Mouse (Mus musculus) thymus, adult 2 months (tissue): ENCODE results near the gene Eps8l3. TPM values are rescaled to one million over a fixed set of nuclear protein-coding genes. Genes with fewer than 3 reads are reported as not detected.

Experiments used
- DNase-seq: peaks from one replicate; pipeline ENCODE4 v3.0.0; 2021
- H3K27ac ChIP-seq: fragments of 200-500 bp; 2 replicates; pipeline ENCODE4 v1.5.1; 2012; ENCODE audit warnings: low read length, control low read depth; ENCODE audit not compliant: control insufficient read depth, insufficient read depth
- H3K27me3 ChIP-seq: fragments of 200-500 bp; 2 replicates; pipeline ENCODE4 v1.6.1; 2012; ENCODE audit warnings: mild to moderate bottlenecking, low read length, moderate library complexity, mixed read lengths; ENCODE audit not compliant: control insufficient read depth, insufficient read depth
- H3K36me3 ChIP-seq: fragments of 200-500 bp; 2 replicates; pipeline ENCODE4 v1.6.1; 2012; ENCODE audit warnings: mild to moderate bottlenecking, low read length, moderate library complexity; ENCODE audit not compliant: control insufficient read depth, insufficient read depth
- H3K4me1 ChIP-seq: fragments of 200-500 bp; replicated peaks from 2 replicates; pipeline ENCODE4 v1.6.1; 2012; ENCODE audit warnings: low read length; ENCODE audit not compliant: control insufficient read depth, insufficient read depth
- H3K4me3 ChIP-seq: fragments of 200-500 bp; 2 replicates; pipeline ENCODE4 v1.5.1; 2012; ENCODE audit warnings: mild to moderate bottlenecking, low read length, control low read depth, moderate library complexity; ENCODE audit not compliant: control insufficient read depth, insufficient read depth
- CTCF ChIP-seq: fragments of 200-500 bp; IDR thresholded peaks from 2 replicates; pipeline ENCODE4 v1.5.1; 2012; ENCODE audit warnings: mild to moderate bottlenecking, control low read depth, low read length, moderate library complexity, borderline replicate concordance; ENCODE audit not compliant: control insufficient read depth, poor library complexity, insufficient read depth; ENCODE audit errors: extremely low read depth
- POLR2A ChIP-seq: fragments of 200-500 bp; IDR thresholded peaks from 2 replicates; pipeline ENCODE4 v1.6.1; 2012; ENCODE audit warnings: mild to moderate bottlenecking, low read length, control low read depth, moderate library complexity; ENCODE audit not compliant: control insufficient read depth, poor library complexity, insufficient read depth; ENCODE audit errors: extremely low read depth
- WGBS: fragments of 180-500 bp; shearing (Covaris S2); methylation state at CpG from one replicate; pipeline ENCODE4 v1.1.7; 2018; 5-methylcytosine and 5-hydroxymethylcytosine counted together
- polyA plus RNA-seq: library from polyadenylated mRNA; depleted of rRNA; stranded (reverse); fragments of >200 nt; gene quantifications from 2 replicates; pipeline ENCODE4 v1.2.3, GENCODE M21; 2012

The Eps8l3 gene
- polyA plus RNA-seq, 1 experiment, result 0.34 TPM

DNA sequence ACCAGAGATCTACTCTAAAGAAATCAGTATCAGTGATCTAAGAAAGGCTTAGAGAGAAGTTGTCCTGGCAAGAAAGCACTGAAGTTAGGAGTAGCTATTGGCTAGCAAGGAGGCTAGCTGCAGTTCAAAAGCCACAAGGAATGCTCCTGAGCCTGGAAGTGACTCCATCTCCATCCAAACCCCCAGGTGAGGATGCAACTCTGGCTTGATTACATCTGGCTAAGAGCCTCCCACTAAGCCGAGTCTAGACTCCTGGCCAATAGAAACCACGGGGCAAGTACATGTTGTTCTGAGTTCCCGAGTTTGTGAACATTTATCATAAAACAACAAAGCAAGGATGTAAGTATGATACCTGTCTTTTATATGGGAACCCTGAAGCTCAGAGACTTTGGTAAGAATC lies 33.6 kb upstream of the Eps8l3 start:
- Histone ChIP-seq H3K36me3 (no peaks in the 10 kb centered on the region), H3K27me3 (no peaks in the 10 kb centered on the region; the same call in 1 of the 2 replicates), H3K4me1 (peaks cover 6% of the 10 kb centered on the region; the same call in 1 of the 2 replicates), H3K4me3 (no peak overlapping the region), H3K27ac (no peak overlapping the region)
- WGBS, result 87% methylated on average over 3 of the region's 3 CpGs
- DNase-seq, result no peak
- TF ChIP-seq CTCF (no peak), POLR2A (no peak)

DNA sequence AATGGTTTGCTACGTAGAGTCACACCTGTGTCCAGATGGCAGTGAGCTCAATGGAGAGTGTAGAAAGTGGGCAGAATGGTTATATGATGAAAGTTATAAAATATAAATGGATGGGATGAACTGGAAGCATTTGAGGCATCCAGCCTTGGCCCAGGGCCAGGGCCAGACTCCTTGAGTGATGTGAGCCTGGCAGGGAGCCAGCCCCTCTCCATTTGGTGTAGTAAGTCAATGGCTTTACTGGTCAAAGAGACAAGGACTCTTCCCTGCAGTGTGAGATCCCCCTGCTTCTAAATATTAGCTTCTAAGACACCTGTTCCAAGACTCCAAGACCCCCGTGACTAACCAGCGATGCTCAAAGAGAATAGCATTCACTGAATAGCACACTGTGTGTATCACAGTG lies 33.0 kb upstream of the Eps8l3 start:
- Histone ChIP-seq H3K27ac (no peak overlapping the region), H3K4me3 (no peak overlapping the region), H3K4me1 (peaks cover 6% of the 10 kb centered on the region; the same call in 1 of the 2 replicates), H3K27me3 (no peaks in the 10 kb centered on the region; the same call in 1 of the 2 replicates), H3K36me3 (no peaks in the 10 kb centered on the region)
- TF ChIP-seq POLR2A, result no peak
- no peak for TF ChIP-seq CTCF
- DNase-seq, result no peak
- WGBS, result 85% methylated on average over 3 of the region's 3 CpGs

DNA sequence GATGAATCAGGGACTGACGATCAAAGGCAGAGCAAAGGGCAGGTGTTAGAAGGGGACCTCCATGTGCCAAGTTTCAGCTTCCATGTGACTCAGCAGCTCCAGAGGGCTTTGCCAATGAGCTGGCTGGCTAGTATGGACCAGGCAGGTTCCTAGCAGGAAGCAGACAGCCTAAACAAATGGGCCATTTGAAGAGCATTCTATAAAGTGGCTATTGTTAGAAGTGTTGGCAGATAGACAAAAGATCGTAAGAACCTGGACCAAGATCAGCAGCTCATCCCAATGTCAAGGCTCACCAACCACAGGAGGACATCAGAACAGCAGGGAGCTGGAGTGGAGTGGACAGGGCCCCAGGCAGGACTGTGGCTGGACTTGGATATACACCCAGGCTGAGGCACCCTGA lies 32.5 kb upstream of the Eps8l3 start:
- no peak overlapping the region for H3K4me3 ChIP-seq
- H3K27ac ChIP-seq, result no peak overlapping the region
- no peaks in the 10 kb centered on the region; the same call in 1 of the 2 replicates for H3K27me3 ChIP-seq
- TF ChIP-seq POLR2A (no peak), CTCF (no peak)
- DNase-seq, result no peak
- no peaks in the 10 kb centered on the region for H3K36me3 ChIP-seq
- peaks cover 6% of the 10 kb centered on the region; the same call in 1 of the 2 replicates for H3K4me1 ChIP-seq
- 86% methylated on average over 2 of the region's 2 CpGs for WGBS

- Histone ChIP-seq H3K27ac (no peak overlapping the region), H3K4me1 (peaks cover 6% of the 10 kb centered on the region; the same call in 1 of the 2 replicates), H3K4me3 (no peak overlapping the region), H3K36me3 (no peaks in the 10 kb centered on the region), H3K27me3 (no peaks in the 10 kb centered on the region; the same call in 1 of the 2 replicates)
- DNase-seq, result no peak
- TF ChIP-seq CTCF, result no peak
- no peak for TF ChIP-seq POLR2A
- WGBS, result 5% methylated on average over 1 of the region's 1 CpGs
These were observed 30.9 kb upstream of the Eps8l3 start for GRCm38 (mm10) chr3:107846175-107846574.

- TF ChIP-seq POLR2A (no peak), CTCF (no peak)
These were observed 30.2 kb upstream of the Eps8l3 start for GRCm38 (mm10) chr3:107846835-107847234.

DNA sequence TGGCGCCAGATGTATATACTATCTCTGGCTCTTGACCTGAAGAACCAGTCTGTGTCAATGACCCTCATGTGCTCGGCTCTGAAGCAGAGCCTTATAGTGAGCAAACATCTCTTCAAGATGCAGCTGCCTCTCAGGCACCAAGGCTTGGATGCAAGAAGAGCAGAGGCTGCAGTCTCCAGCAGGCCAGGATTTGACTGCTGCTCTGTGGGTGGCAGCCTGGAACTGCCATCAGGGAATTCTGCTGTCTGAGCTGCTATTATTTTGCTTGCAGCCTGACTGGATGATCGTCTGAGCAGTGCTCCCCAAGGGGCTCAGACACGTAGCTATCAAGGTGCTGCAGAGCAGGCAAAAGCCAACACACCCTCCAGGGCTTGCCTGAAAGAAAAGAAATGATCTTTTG lies 28.9 kb upstream of the Eps8l3 start:
- WGBS, result 85% methylated on average over 4 of the region's 4 CpGs
- no peak for DNase-seq
- Histone ChIP-seq H3K4me3 (no peak overlapping the region), H3K27me3 (no peaks in the 10 kb centered on the region; the same call in 1 of the 2 replicates), H3K4me1 (peaks cover 6% of the 10 kb centered on the region; the same call in 1 of the 2 replicates), H3K36me3 (no peaks in the 10 kb centered on the region), H3K27ac (no peak overlapping the region)
- TF ChIP-seq CTCF, result no peak
- no peak for TF ChIP-seq POLR2A

More at GRCm38 (mm10) chr3:107846835-107847234, 30.2 kb upstream of the Eps8l3 start:
- Histone ChIP-seq H3K4me1 (peaks cover 6% of the 10 kb centered on the region; the same call in 1 of the 2 replicates), H3K27ac (no peak overlapping the region), H3K36me3 (no peaks in the 10 kb centered on the region), H3K27me3 (no peaks in the 10 kb centered on the region; the same call in 1 of the 2 replicates), H3K4me3 (no peak overlapping the region)
- no peak for DNase-seq
- 48% methylated on average over 3 of the region's 3 CpGs for WGBS

GRCm38 (mm10) chr3:107849000-107849692 lies 27.9 kb upstream of the Eps8l3 start:
- Histone ChIP-seq H3K4me1 (peaks cover 6% of the 10 kb centered on the region; the same call in 1 of the 2 replicates), H3K27me3 (no peaks in the 10 kb centered on the region; the same call in 1 of the 2 replicates), H3K36me3 (no peaks in the 10 kb centered on the region), H3K4me3 (no peak overlapping the region), H3K27ac (no peak overlapping the region)
- no peak for TF ChIP-seq POLR2A
- no peak for TF ChIP-seq CTCF
- WGBS, result 12% methylated on average over 6 of the region's 6 CpGs
- no peak for DNase-seq
